Mouse (Mus musculus) midbrain, embryonic 13.5 days (tissue): ENCODE data around the gene Pramel3. TPM values are rescaled to one million over a fixed set of nuclear protein-coding genes. Genes with fewer than 3 reads are reported as not detected.
"Not testable (repeated sequence)": the region's sequence is repeated elsewhere in the genome, so short reads cannot be mapped to it uniquely, and the experiment has no call there.

Experiments used
- ATAC-seq: fragments of 200-750 bp; cut with Nextera tagmentation; 2 replicates; pipeline ENCODE4 v1.8.0; 2017; ENCODE audit warnings: mild to moderate bottlenecking, moderate TSS enrichment, moderate library complexity
- H3K27ac ChIP-seq: fragments of 300-500 bp; sonication (generic); 2 replicates; pipeline ENCODE4 v1.5.1; 2015; ENCODE audit warnings: inconsistent platforms, mild to moderate bottlenecking, moderate library complexity
- H3K27me3 ChIP-seq: fragments of 300-500 bp; sonication (generic); 2 replicates; pipeline ENCODE4 v1.6.1; 2015; ENCODE audit warnings: mild to moderate bottlenecking, inconsistent platforms
- H3K36me3 ChIP-seq: fragments of 300-500 bp; sonication (generic); 2 replicates; pipeline ENCODE4 v1.6.1; 2015; ENCODE audit warnings: mild to moderate bottlenecking, inconsistent platforms
- H3K4me1 ChIP-seq: fragments of 300-500 bp; sonication (generic); replicated peaks from 2 replicates; pipeline ENCODE4 v1.6.1; 2015; ENCODE audit warnings: inconsistent platforms
- H3K4me2 ChIP-seq: fragments of 300-500 bp; sonication (generic); replicated peaks from 2 replicates; pipeline ENCODE4 v1.6.1; 2015; ENCODE audit warnings: moderate library complexity, mild to moderate bottlenecking, inconsistent platforms
- H3K4me3 ChIP-seq: fragments of 300-500 bp; sonication (generic); replicated peaks from 2 replicates; pipeline ENCODE4 v1.5.1; 2015; ENCODE audit warnings: mild to moderate bottlenecking, inconsistent platforms
- H3K9ac ChIP-seq: fragments of 300-500 bp; sonication (generic); replicated peaks from 2 replicates; pipeline ENCODE4 v1.6.1; 2015; ENCODE audit warnings: mild to moderate bottlenecking, inconsistent platforms
- H3K9me3 ChIP-seq: fragments of 300-500 bp; sonication (generic); 2 replicates; pipeline ENCODE4 v1.6.1; 2016; ENCODE audit warnings: mild to moderate bottlenecking, inconsistent platforms
- WGBS: fragments of 180-500 bp; shearing (Covaris S2); methylation state at CpG from one replicate; pipeline ENCODE4 v1.1.7; 2015; 5-methylcytosine and 5-hydroxymethylcytosine counted together
- polyA plus RNA-seq: library from polyadenylated mRNA; unstranded; fragments of >200 nt; fragmentation: Nextera tagmentation; extraction: Ambion mirVana; gene quantifications from 2 replicates; pipeline ENCODE4 v1.2.1, GENCODE M21; 2015

Pramel3 gene
- polyA plus RNA-seq, result not detected in 2 replicates

DNA sequence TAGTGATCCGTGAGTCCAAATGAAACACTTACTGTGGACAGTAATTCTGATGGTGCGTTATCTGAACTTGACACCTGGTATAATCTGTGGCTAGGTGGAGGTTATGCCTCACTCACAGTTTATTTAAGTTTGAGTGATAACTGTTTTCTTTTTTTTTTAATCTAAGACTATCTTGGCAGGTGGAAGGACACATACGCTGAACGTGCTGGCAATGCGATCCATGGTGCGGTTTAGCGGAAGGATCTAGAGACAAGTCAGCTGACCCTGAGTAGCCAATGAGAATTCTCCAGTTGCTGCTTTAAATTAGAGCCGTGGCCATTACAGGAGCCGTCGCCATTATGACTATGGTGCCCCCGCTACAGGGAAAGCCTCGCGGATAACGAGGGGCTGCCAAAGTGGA is at the start of gene Pramel3:
TSS of gene Pramel3 (plus strand) at position 301 of the 400 bp plus-strand sequence.
- H3K9ac ChIP-seq, H3K9me3 ChIP-seq, H3K36me3 ChIP-seq, H3K27ac ChIP-seq, ATAC-seq, H3K27me3 ChIP-seq, H3K4me2 ChIP-seq, H3K4me3 ChIP-seq, H3K4me1 ChIP-seq: not testable (repeated sequence)
- 97% methylated on average over 14 of the region's 14 CpGs for WGBS

GRCm38 (mm10) chrX:135360685-135361084 is 58.6 kb downstream of the Pramel3 start:
- H3K4me3 ChIP-seq, H3K4me2 ChIP-seq, H3K27ac ChIP-seq, H3K9me3 ChIP-seq, H3K4me1 ChIP-seq, ATAC-seq, H3K9ac ChIP-seq, H3K36me3 ChIP-seq, H3K27me3 ChIP-seq: not testable (repeated sequence)
- 26% methylated on average over 3 of the region's 6 CpGs for WGBS

DNA sequence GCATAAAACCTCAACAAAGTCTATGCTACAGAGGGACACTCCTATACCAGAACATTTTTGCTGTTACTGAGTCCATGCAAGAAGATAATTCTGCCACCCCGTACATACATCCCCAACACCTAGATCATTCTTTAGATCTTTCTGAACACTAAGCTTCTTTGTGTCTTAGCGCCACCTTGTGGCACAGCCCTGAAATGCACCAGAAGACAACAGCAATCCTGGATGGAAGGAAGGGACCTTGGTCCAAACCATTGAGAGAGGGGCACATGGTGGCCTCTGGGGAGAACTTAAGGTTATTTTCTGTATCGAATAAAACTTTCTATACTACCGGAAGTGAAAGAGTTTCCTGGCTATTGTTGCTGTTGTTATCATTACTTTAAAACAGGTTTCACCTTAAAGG is 59.8 kb downstream of the Pramel3 start:
- not testable (repeated sequence) for H3K4me1 ChIP-seq, H3K36me3 ChIP-seq

More for the DNA sequence above, 59.8 kb downstream of the Pramel3 start:
- H3K27me3 ChIP-seq, H3K9ac ChIP-seq, ATAC-seq, H3K27ac ChIP-seq, H3K4me2 ChIP-seq, H3K4me3 ChIP-seq, H3K9me3 ChIP-seq: not testable (repeated sequence)
- no CpG with 5 or more reads among the region's 4 CpGs for WGBS

Other genes starting within 250 kb of the Pramel3 start
- gene Gm15023, start 124.7 kb upstream of the Pramel3 start, polyA plus RNA-seq, result not detected in 2 replicates
- 22.0 and 22.7 TPM in 2 replicates for gene Tceal6, start 91.6 kb upstream of the Pramel3 start, polyA plus RNA-seq
- gene Gm5128, start 71.0 kb downstream of the Pramel3 start, polyA plus RNA-seq, result not detected in 2 replicates
- gene Gm7903, start 131.5 kb downstream of the Pramel3 start, polyA plus RNA-seq, result not detected in 2 replicates
- not detected in 2 replicates for gene AV320801, start 192.3 kb downstream of the Pramel3 start, polyA plus RNA-seq